Mouse (Mus musculus) forebrain, postnatal 0 days (tissue): Measurements from ENCODE around the gene Nod2. TPM values are rescaled to one million over a fixed set of nuclear protein-coding genes. Genes with fewer than 3 reads are reported as not detected.

Experiments used
- ATAC-seq: fragments of 200-750 bp; cut with Nextera tagmentation; 2 replicates; pipeline ENCODE4 v1.8.0; 2017; ENCODE audit warnings: mild to moderate bottlenecking, moderate library complexity
- DNase-seq: peaks from one replicate; pipeline ENCODE4 v3.0.0-alpha.2; 2015
- H3K27ac ChIP-seq: fragments of 300-500 bp; sonication (generic); 2 replicates; pipeline ENCODE4 v1.5.1; 2014; ENCODE audit warnings: low read depth, mild to moderate bottlenecking, antibody characterized with exemption, low read length, moderate library complexity, mixed read lengths
- H3K27me3 ChIP-seq: fragments of 300-500 bp; sonication (generic); 2 replicates; pipeline ENCODE4 v1.6.1; 2014; ENCODE audit warnings: mild to moderate bottlenecking, low read length, mixed read lengths; ENCODE audit not compliant: insufficient read depth
- H3K36me3 ChIP-seq: fragments of 300-500 bp; sonication (generic); 2 replicates; pipeline ENCODE4 v1.6.1; 2014; ENCODE audit warnings: mild to moderate bottlenecking, moderate library complexity; ENCODE audit not compliant: insufficient read depth
- H3K4me1 ChIP-seq: fragments of 300-500 bp; sonication (generic); 2 replicates; pipeline ENCODE4 v1.6.1; 2014; ENCODE audit warnings: antibody characterized with exemption; ENCODE audit not compliant: insufficient read depth
- H3K4me2 ChIP-seq: fragments of 300-500 bp; sonication (generic); 2 replicates; pipeline ENCODE4 v1.6.1; 2014; ENCODE audit warnings: low read depth, mild to moderate bottlenecking, moderate library complexity
- H3K4me3 ChIP-seq: fragments of 300-500 bp; sonication (generic); 2 replicates; pipeline ENCODE4 v1.5.1; 2014; ENCODE audit warnings: low read depth, low read length, mixed read lengths
- H3K9ac ChIP-seq: fragments of 300-500 bp; sonication (generic); 2 replicates; pipeline ENCODE4 v1.6.1; 2014; ENCODE audit warnings: mild to moderate bottlenecking
- H3K9me3 ChIP-seq: fragments of 300-500 bp; sonication (generic); 2 replicates; pipeline ENCODE4 v1.6.1; 2016; ENCODE audit warnings: low read length
- CTCF ChIP-seq: sonication (generic); IDR thresholded peaks from 2 replicates; pipeline ENCODE4 v1.5.1; 2016; ENCODE audit warnings: antibody characterized with exemption, control low read depth, low read depth
- WGBS: fragments of 180-500 bp; shearing (Covaris S2); extraction: QIAGEN DNeasy Blood & Tissue Kit; methylation state at CpG from one replicate; pipeline ENCODE4 v1.1.7; 2014; 5-methylcytosine and 5-hydroxymethylcytosine counted together
- polyA plus RNA-seq: library from polyadenylated mRNA; unstranded; fragments of >200 nt; fragmentation: Nextera tagmentation; extraction: Ambion mirVana; gene quantifications from 2 replicates; pipeline ENCODE4 v1.2.1, GENCODE M21; 2015
- total RNA-seq: library from RNA; depleted of rRNA; stranded (reverse); fragments of >200 nt; gene quantifications from 2 replicates; pipeline ENCODE4 v1.2.3, GENCODE M21; 2014

Gene Nod2
- total and polyA plus RNA-seq, 2 experiments from 2014 or later = 0.05 to 0.76 TPM

DNA sequence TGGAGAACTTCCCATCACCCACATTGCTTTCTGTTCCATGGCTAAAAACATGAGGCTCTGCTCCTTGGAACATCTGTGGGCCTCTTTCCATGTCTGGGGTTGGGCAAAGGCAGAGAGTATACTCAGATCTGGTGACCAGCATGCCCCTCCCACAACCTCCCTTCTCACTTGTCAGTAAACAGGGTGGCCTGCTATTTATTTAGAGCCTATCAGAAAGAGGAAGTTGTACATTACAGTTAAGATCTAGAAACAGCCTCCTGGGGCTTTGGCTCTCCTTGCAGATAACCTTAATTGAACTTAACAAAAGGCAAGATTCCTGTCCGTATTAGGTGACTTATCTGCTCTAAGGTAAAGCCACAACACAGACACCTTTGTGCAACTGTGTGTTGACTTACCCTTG lies 19.3 kb downstream of the Nod2 start:
- Histone ChIP-seq H3K36me3 (no peaks in the 10 kb centered on the region), H3K4me2 (no peak overlapping the region), H3K4me1 (peaks cover 9% of the 10 kb centered on the region; the same call in 1 of the 2 replicates), H3K9me3 (no peaks in the 10 kb centered on the region), H3K27me3 (no peaks in the 10 kb centered on the region), H3K27ac (no peak overlapping the region), H3K4me3 (no peak overlapping the region), H3K9ac (no peak overlapping the region)
- ATAC-seq (no peak), DNase-seq (no peak)
- WGBS = 75% methylated on average over 1 of the region's 1 CpGs
- no peak for TF ChIP-seq CTCF

- Histone ChIP-seq H3K4me1 (peaks cover 9% of the 10 kb centered on the region; the same call in 1 of the 2 replicates), H3K9ac (peak overlapping the region; percentile 14; the same call in 1 of the 2 replicates), H3K27me3 (no peaks in the 10 kb centered on the region), H3K4me2 (no peak overlapping the region), H3K9me3 (no peaks in the 10 kb centered on the region), H3K27ac (peak overlapping the region; percentile 75), H3K36me3 (no peaks in the 10 kb centered on the region), H3K4me3 (no peak overlapping the region)
- TF ChIP-seq CTCF = no peak
- 43% methylated on average over 14 of the region's 14 CpGs for WGBS
- peak; percentile 92 for ATAC-seq
- peak; percentile 76 for DNase-seq
Measured at GRCm38 (mm10) chr8:88668400-88669086, 21.4 kb downstream of the Nod2 start.

- peak overlapping the region; percentile 71; the same call in 1 of the 2 replicates for H3K27ac ChIP-seq
- no peaks in the 10 kb centered on the region for H3K36me3 ChIP-seq
- DNase-seq (no peak), ATAC-seq (no peak)
- H3K27me3 ChIP-seq = no peaks in the 10 kb centered on the region
- no peak overlapping the region for H3K4me3 ChIP-seq
- no peak for TF ChIP-seq CTCF
- H3K9me3 ChIP-seq = no peaks in the 10 kb centered on the region
- peaks cover 9% of the 10 kb centered on the region; the same call in 1 of the 2 replicates for H3K4me1 ChIP-seq
- 71% methylated on average over 6 of the region's 6 CpGs for WGBS
- no peak overlapping the region for H3K4me2 ChIP-seq
- no peak overlapping the region for H3K9ac ChIP-seq
Measured at GRCm38 (mm10) chr8:88670782-88671181, 23.7 kb downstream of the Nod2 start.

DNA sequence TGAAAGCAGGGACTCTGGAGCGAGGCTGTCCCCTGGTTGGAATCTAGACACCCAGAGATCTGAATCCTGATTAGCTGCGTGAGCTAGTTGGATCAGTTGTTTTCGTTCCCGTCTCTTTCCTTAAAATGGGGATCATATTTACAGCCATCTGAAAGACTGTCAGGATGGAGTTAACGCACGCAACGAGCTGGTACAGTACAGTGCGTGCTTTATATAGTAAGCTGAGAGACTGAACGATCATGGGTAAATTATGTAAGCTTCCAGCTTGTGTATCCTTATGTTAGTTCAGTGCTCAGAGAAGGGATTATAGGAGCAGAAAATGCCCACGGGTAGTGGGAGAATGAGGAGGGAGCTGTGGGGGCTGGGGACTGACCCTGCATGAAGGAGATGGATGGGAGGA lies 24.5 kb downstream of the Nod2 start:
- Histone ChIP-seq H3K27ac (peak overlapping the region; percentile 71), H3K36me3 (no peaks in the 10 kb centered on the region), H3K4me1 (peaks cover 9% of the 10 kb centered on the region; the same call in 1 of the 2 replicates), H3K9ac (no peak overlapping the region; the same call in 1 of the 2 replicates), H3K4me3 (no peak overlapping the region), H3K9me3 (no peaks in the 10 kb centered on the region), H3K27me3 (no peaks in the 10 kb centered on the region), H3K4me2 (no peak overlapping the region)
- TF ChIP-seq CTCF = no peak
- WGBS = 62% methylated on average over 10 of the region's 10 CpGs
- ATAC-seq = peak; percentile 66
- DNase-seq = peak; percentile 57

GRCm38 (mm10) chr8:88673859-88674258 lies 26.7 kb downstream of the Nod2 start:
- Histone ChIP-seq H3K27me3 (no peaks in the 10 kb centered on the region), H3K4me2 (no peak overlapping the region), H3K9ac (no peak overlapping the region), H3K4me3 (no peak overlapping the region), H3K36me3 (no peaks in the 10 kb centered on the region), H3K9me3 (no peaks in the 10 kb centered on the region), H3K27ac (no peak overlapping the region), H3K4me1 (peaks cover 6% of the 10 kb centered on the region; the same call in 1 of the 2 replicates)
- no peak for DNase-seq
- WGBS = 83% methylated on average over 5 of the region's 5 CpGs
- TF ChIP-seq CTCF = no peak
- no peak for ATAC-seq

DNA sequence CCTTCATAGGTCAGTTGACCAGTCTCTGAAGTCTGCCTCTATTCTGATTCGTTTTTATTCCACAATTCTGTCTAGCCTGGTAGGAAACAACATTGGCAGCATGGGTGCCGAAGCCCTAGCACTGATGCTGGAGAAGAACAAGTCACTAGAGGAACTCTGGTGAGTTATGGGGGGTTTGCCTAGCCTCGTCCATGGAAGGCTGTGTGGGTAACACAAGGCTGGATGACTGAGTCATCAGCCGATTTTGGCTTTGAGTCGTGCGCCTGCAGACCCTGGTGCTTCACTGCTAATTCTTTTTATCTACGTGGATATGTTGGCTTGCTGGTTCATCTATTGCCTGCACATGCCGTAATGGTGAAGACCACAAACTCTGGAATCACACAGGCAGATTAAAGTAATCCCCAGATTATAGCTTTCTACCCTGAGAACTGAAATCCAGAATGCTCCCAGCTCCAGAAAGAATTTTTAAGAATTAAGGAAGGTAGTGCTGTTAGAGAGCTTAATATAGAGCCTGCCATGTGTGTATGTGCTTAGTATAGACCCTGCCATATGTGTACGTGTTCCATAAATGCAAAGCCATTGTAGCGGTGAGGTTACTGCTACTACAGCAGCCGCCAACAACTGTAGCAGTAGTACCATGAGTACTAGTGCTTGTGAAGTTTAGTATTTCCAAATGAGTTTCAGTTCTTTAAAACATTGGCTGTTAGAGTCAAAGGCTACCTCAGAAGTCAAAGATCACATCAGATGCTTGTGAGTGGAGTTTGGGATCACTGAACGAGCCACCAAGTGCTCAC lies 28.5 kb downstream of the Nod2 start:
- TF ChIP-seq CTCF = no peak
- Histone ChIP-seq H3K27ac (no peak overlapping the region), H3K4me2 (no peak overlapping the region), H3K9me3 (no peaks in the 10 kb centered on the region), H3K4me3 (no peak overlapping the region), H3K9ac (no peak overlapping the region), H3K36me3 (no peaks in the 10 kb centered on the region), H3K4me1 (0 out of 2 replicates have a peak, but pooled peaks cover 5% of the 10 kb centered on the region), H3K27me3 (no peaks in the 10 kb centered on the region)
- DNase-seq = no peak
- no peak for ATAC-seq
- WGBS = 88% methylated on average over 12 of the region's 12 CpGs

GRCm38 (mm10) chr8:88677071-88677470 lies 30.0 kb downstream of the Nod2 start:
- ATAC-seq (peak; percentile 20; the same call in 1 of the 2 replicates), DNase-seq (no peak)
- H3K9me3 ChIP-seq = no peaks in the 10 kb centered on the region
- no peaks in the 10 kb centered on the region for H3K27me3 ChIP-seq
- H3K4me1 ChIP-seq = no peaks in the 10 kb centered on the region
- H3K9ac ChIP-seq = no peak overlapping the region
- no peak overlapping the region for H3K4me2 ChIP-seq
- H3K36me3 ChIP-seq = no peaks in the 10 kb centered on the region
- no peak overlapping the region for H3K27ac ChIP-seq
- no peak for TF ChIP-seq CTCF
- WGBS = 55% methylated on average over 8 of the region's 8 CpGs
- no peak overlapping the region for H3K4me3 ChIP-seq
